Comparison of ENCODE assay signal across 8 mouse cellular contexts in the genomic region with DNA sequence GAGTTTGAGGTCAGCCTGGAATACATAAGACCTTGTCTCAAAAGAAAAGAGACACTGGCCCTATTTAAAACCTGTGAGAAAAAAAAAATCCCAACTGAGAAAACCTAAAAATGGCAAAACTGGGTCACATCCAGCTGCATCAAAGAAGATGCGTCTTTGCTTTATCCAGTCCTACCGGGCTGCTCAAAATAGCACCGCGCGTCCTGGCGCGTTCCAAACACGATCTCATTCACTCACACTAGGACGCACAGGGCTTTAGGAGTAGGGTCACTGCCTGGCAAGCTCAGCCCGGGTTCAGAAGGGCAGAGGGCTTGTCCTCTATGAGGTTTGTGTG. TPM values are rescaled to one million over a fixed set of nuclear protein-coding genes. Genes with fewer than 3 reads are reported as not detected.
DNase-seq lines count a peak whose midpoint lies in the region; ATAC-seq and TF ChIP-seq lines count a peak whose summit lies in the region.

No protein-coding gene starts in this region.

- peak overlapping the region; percentile 45 for H3K4me2 ChIP-seq in heart, embryonic 11.5 days
- peak overlapping the region; percentile 6; the same call in 1 of the 2 replicates for H3K4me2 ChIP-seq in forebrain, embryonic 14.5 days (ENCODE audit: low read length)

- no peaks in the 10 kb centered on the region for H3K27me3 ChIP-seq in heart, embryonic 11.5 days (ENCODE audit: control insufficient read depth, insufficient read depth, low read length)
- H3K27me3 ChIP-seq in forebrain, embryonic 14.5 days (replicated peaks; ENCODE audit: control insufficient read depth, insufficient read depth, low read length), result no peaks in the 10 kb centered on the region

- no peak overlapping the region for H3K4me3 ChIP-seq in heart, embryonic 11.5 days (ENCODE audit: low read depth, low read length)
- no peak overlapping the region for H3K4me3 ChIP-seq in forebrain, embryonic 14.5 days (ENCODE audit: low read depth, low read length)
- H3K4me3 ChIP-seq in gastrocnemius, adult 2 months, result no peak overlapping the region

- ATAC-seq in heart, embryonic 11.5 days (replicated peaks; ENCODE audit: insufficient number of reproducible peaks, low FRiP score, low TSS enrichment), result no peak
- peak; percentile 43; the same call in 1 of the 2 replicates for ATAC-seq in forebrain, embryonic 14.5 days
- peak; percentile 22 for ATAC-seq in megakaryocyte progenitor cell, adult 5-6 weeks (replicated peaks; ENCODE audit: poor library complexity)

- H3K9me3 ChIP-seq in heart, embryonic 11.5 days (replicated peaks; ENCODE audit: control insufficient read depth, low read length), result no peaks in the 10 kb centered on the region
- H3K9me3 ChIP-seq in forebrain, embryonic 14.5 days (replicated peaks; ENCODE audit: control insufficient read depth, low read length), result no peaks in the 10 kb centered on the region

- WGBS in heart, embryonic 11.5 days (ENCODE audit: insufficient replicate concordance), result 50% methylated on average over 10 of the region's 10 CpGs
- WGBS in forebrain, embryonic 14.5 days, result 36% methylated on average over 10 of the region's 10 CpGs

- peaks cover 26% of the 10 kb centered on the region for H3K4me1 ChIP-seq in heart, embryonic 11.5 days (ENCODE audit: control insufficient read depth, insufficient read depth, low read length)
- H3K4me1 ChIP-seq in forebrain, embryonic 14.5 days (ENCODE audit: control insufficient read depth, insufficient read depth, low read length), result peaks cover 14% of the 10 kb centered on the region

- intact Hi-C loops in gastrocnemius, adult 2 months (cut with DNase I), result no loop called here

- H3K36me3 ChIP-seq in heart, embryonic 11.5 days (ENCODE audit: control insufficient read depth, insufficient read depth, low read length), result no peaks in the 10 kb centered on the region
- no peaks in the 10 kb centered on the region for H3K36me3 ChIP-seq in forebrain, embryonic 14.5 days (ENCODE audit: control insufficient read depth, insufficient read depth, low read length)

- peak overlapping the region; percentile 29; the same call in 1 of the 2 replicates for H3K27ac ChIP-seq in heart, embryonic 11.5 days (ENCODE audit: low read depth, low read length)
- peak overlapping the region; percentile 48 for H3K27ac ChIP-seq in forebrain, embryonic 14.5 days (ENCODE audit: low read depth, low read length)
- H3K27ac ChIP-seq in gastrocnemius, adult 2 months, result no peak overlapping the region

- no peak for DNase-seq in heart, adult 11 months
- peak; percentile 18 for DNase-seq in Muller cell, postnatal 12 days (ENCODE audit: inconsistent ontology term)
- peak; percentile 37 for DNase-seq in forebrain, embryonic 14.5 days (ENCODE audit: low spot score)
- DNase-seq in gastrocnemius, adult 2 months, result no peak
- no peak for DNase-seq in ovary, postnatal 10 days (ENCODE audit: low spot score)
- no peak for DNase-seq in layer of hippocampus, adult 8-10 months (ENCODE audit: low spot score in 2 of 2)

- H3K9ac ChIP-seq in heart, embryonic 11.5 days (ENCODE audit: low read depth, low read length), result no peak overlapping the region
- no peak overlapping the region for H3K9ac ChIP-seq in forebrain, embryonic 14.5 days (ENCODE audit: low read length)

- TF ChIP-seq CTCF in gastrocnemius, adult 2 months (IDR thresholded peaks at IDR 0.05), result no peak

RNA-seq across cellular contexts. Expression of a gene that starts 9.4 kb away (rescaled TPM):
- polyA plus RNA-seq in heart, embryonic 11.5 days (2014; fragmentation: Nextera tagmentation; extraction: Ambion mirVana), result 0.36 and 1.00 TPM in 2 replicates
- 1.5 and 1.7 TPM in 2 replicates for polyA plus RNA-seq in forebrain, embryonic 14.5 days (2014; fragmentation: Nextera tagmentation; extraction: Ambion mirVana)
- total RNA-seq in megakaryocyte progenitor cell, adult 5-6 weeks (2015), result 6.1 and 8.3 TPM in 2 replicates
- total RNA-seq in megakaryocyte progenitor cell, adult 5-6 weeks (2017), result 8.5 and 11.6 TPM in 2 replicates
- total RNA-seq in gastrocnemius, adult 2 months (2021), result 1 to 10 TPM; 1.8 TPM
- 10 to 100 TPM; 10.3 to 16.4 (median 13.1) TPM for total RNA-seq in layer of hippocampus, adult 8-10 months (2022)

RNA-seq across cellular contexts. Expression of a gene that starts 38.8 kb away (rescaled TPM):
- 23.9 and 28.4 TPM in 2 replicates for polyA plus RNA-seq in heart, embryonic 11.5 days (2014; fragmentation: Nextera tagmentation; extraction: Ambion mirVana)
- 48.9 and 67.6 TPM in 2 replicates for polyA plus RNA-seq in forebrain, embryonic 14.5 days (2014; fragmentation: Nextera tagmentation; extraction: Ambion mirVana)
- 2.7 and 4.5 TPM in 2 replicates for total RNA-seq in megakaryocyte progenitor cell, adult 5-6 weeks (2015)
- 1.8 and 6.0 TPM in 2 replicates for total RNA-seq in megakaryocyte progenitor cell, adult 5-6 weeks (2017)
- 1 to 10 TPM; 4.6 to 8.5 TPM for total RNA-seq in gastrocnemius, adult 2 months (2021)
- 10 to 100 TPM; 40.2 to 59.2 (median 48.5) TPM for total RNA-seq in layer of hippocampus, adult 8-10 months (2022)

RNA-seq across cellular contexts. Expression of a gene that starts 54.3 kb away (rescaled TPM):
- 13.1 and 13.8 TPM in 2 replicates for polyA plus RNA-seq in heart, embryonic 11.5 days (2014; fragmentation: Nextera tagmentation; extraction: Ambion mirVana)
- polyA plus RNA-seq in forebrain, embryonic 14.5 days (2014; fragmentation: Nextera tagmentation; extraction: Ambion mirVana), result 6.6 and 8.6 TPM in 2 replicates
- total RNA-seq in megakaryocyte progenitor cell, adult 5-6 weeks (2015), result 15.6 and 18.1 TPM in 2 replicates
- total RNA-seq in megakaryocyte progenitor cell, adult 5-6 weeks (2017), result 10.5 and 13.5 TPM in 2 replicates
- total RNA-seq in gastrocnemius, adult 2 months (2021), result 1 to 10 TPM; 3.8 to 5.5 TPM
- 10 to 100 TPM; 16.6 to 28.6 (median 20.2) TPM for total RNA-seq in layer of hippocampus, adult 8-10 months (2022)

Comparison
In these comparisons a context has a peak if more than half of its experiments do, and no peak if none do; other contexts are left out.
1. DNase-seq: peak in Muller cell, postnatal 12 days (single experiment) and forebrain, embryonic 14.5 days (single experiment); none in heart, adult 11 months (single experiment), gastrocnemius, adult 2 months (single experiment), ovary, postnatal 10 days (single experiment) and layer of hippocampus, adult 8-10 months (0 of 2).
2. RNA of a gene that starts 38.8 kb away (total RNA-seq): 40.2 to 59.2 TPM in layer of hippocampus, adult 8-10 months; 4.6 to 8.5 TPM in gastrocnemius, adult 2 months and 1.8 to 6.0 TPM in megakaryocyte progenitor cell, adult 5-6 weeks; every median in the first group is over 4 times any median in the second.